Mouse (Mus musculus): Measurements from ENCODE around the gene Sat2. TPM values are rescaled to one million over a fixed set of nuclear protein-coding genes. Genes with fewer than 3 reads are reported as not detected.

The Sat2 gene
- polyA plus RNA-seq, 1 experiment from 2014 or later = 18.3 TPM

DNA sequence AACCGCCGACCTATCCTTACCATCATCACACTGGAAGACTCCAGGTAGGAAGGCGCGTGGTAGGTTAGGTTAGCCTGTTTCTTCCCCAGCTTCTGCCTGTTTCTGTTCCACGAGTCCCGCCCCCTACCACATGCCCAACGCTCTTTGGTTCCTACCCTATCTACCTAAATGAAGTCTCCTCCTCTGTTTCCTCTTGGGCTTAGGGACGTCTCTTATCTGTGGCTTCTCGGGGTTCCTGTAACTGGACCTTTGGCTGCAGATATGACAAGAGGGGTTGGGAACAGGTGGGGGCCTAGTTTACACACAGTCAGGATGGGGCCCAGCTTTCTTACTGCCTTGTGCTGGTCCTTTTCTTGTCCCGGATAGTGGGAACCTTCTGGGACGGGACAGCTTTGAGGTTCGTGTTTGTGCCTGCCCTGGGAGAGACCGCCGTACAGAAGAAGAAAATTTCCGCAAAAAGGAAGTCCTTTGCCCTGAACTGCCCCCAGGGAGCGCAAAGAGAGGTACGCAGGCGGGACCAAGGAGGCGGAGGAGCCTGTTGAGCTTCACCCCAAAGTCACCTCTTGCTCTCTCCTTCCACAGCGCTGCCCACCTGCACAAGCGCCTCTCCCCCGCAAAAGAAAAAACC lies 32.5 kb upstream of the Sat2 start:
- no peak overlapping the region for H3K4me3 ChIP-seq (ENCODE audit: low read depth, low read length)
- DNase-seq (no peak), ATAC-seq (ENCODE audit: insufficient read depth) (no peak)
- 87% methylated on average over 22 of the region's 22 CpGs for WGBS
- H3K27ac ChIP-seq (ENCODE audit: low read depth) = no peak overlapping the region
- peaks cover 79% of the 10 kb centered on the region for H3K36me3 ChIP-seq (ENCODE audit: insufficient read depth)
- no peaks in the 10 kb centered on the region for H3K9me3 ChIP-seq (ENCODE audit: low read depth, low read length)
- H3K4me1 ChIP-seq (ENCODE audit: insufficient read depth) = no peaks in the 10 kb centered on the region
- H3K4me2 ChIP-seq = no peak overlapping the region
- no peaks in the 10 kb centered on the region for H3K27me3 ChIP-seq (ENCODE audit: insufficient read depth, low read length)
- no peak overlapping the region for H3K9ac ChIP-seq
- TF ChIP-seq CTCF (IDR thresholded peaks at IDR 0.05; ENCODE audit: low read depth) = no peak

DNA sequence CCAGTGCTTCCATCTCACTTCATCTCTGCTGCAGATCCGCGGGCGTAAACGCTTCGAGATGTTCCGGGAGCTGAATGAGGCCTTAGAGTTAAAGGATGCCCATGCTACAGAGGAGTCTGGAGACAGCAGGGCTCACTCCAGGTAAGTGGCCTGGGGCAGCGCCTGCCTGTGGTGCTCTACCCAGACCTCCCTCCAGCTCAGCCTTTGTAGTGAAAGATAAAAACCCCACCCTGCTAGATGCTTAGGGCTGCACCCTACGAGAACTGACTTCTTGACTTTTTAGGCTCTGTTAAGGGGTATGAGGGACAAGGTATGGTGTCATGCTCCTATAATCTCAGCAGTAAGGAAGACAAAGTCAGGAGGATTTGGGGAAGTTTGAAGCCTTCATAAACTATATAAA lies 31.2 kb upstream of the Sat2 start:
- Histone ChIP-seq H3K4me3 (ENCODE audit: low read depth, low read length) (no peak overlapping the region), H3K36me3 (ENCODE audit: insufficient read depth) (peaks cover 75% of the 10 kb centered on the region), H3K27me3 (ENCODE audit: insufficient read depth, low read length) (no peaks in the 10 kb centered on the region), H3K27ac (ENCODE audit: low read depth) (no peak overlapping the region), H3K4me2 (no peak overlapping the region), H3K9me3 (ENCODE audit: low read depth, low read length) (no peaks in the 10 kb centered on the region), H3K9ac (no peak overlapping the region), H3K4me1 (ENCODE audit: insufficient read depth) (no peaks in the 10 kb centered on the region)
- DNase-seq (no peak), ATAC-seq (ENCODE audit: insufficient read depth) (no peak)
- WGBS = 89% methylated on average over 8 of the region's 8 CpGs
- TF ChIP-seq CTCF (IDR thresholded peaks at IDR 0.05; ENCODE audit: low read depth) = no peak

DNA sequence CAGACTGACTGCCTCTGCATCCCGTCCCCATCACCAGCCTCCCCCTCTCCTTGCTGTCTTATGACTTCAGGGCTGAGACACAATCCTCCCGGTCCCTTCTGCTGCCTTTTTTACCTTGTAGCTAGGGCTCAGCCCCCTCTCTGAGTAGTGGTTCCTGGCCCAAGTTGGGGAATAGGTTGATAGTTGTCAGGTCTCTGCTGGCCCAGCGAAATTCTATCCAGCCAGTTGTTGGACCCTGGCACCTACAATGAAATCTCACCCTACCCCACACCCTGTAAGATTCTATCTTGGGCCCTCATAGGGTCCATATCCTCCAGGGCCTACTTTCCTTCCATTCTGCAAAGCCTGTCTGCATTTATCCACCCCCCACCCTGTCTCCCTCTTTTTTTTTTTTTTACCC lies 30.4 kb upstream of the Sat2 start:
- 75% methylated on average over 3 of the region's 3 CpGs for WGBS
- TF ChIP-seq CTCF (IDR thresholded peaks at IDR 0.05; ENCODE audit: low read depth) = no peak
- peaks cover 75% of the 10 kb centered on the region for H3K36me3 ChIP-seq (ENCODE audit: insufficient read depth)
- no peaks in the 10 kb centered on the region for H3K4me1 ChIP-seq (ENCODE audit: insufficient read depth)
- no peak overlapping the region for H3K27ac ChIP-seq (ENCODE audit: low read depth)
- DNase-seq (no peak), ATAC-seq (ENCODE audit: insufficient read depth) (no peak)
- H3K9ac ChIP-seq = no peak overlapping the region
- H3K9me3 ChIP-seq (ENCODE audit: low read depth, low read length) = no peaks in the 10 kb centered on the region
- H3K27me3 ChIP-seq (ENCODE audit: insufficient read depth, low read length) = no peaks in the 10 kb centered on the region
- H3K4me2 ChIP-seq = no peak overlapping the region
- H3K4me3 ChIP-seq (ENCODE audit: low read depth, low read length) = no peak overlapping the region

DNA sequence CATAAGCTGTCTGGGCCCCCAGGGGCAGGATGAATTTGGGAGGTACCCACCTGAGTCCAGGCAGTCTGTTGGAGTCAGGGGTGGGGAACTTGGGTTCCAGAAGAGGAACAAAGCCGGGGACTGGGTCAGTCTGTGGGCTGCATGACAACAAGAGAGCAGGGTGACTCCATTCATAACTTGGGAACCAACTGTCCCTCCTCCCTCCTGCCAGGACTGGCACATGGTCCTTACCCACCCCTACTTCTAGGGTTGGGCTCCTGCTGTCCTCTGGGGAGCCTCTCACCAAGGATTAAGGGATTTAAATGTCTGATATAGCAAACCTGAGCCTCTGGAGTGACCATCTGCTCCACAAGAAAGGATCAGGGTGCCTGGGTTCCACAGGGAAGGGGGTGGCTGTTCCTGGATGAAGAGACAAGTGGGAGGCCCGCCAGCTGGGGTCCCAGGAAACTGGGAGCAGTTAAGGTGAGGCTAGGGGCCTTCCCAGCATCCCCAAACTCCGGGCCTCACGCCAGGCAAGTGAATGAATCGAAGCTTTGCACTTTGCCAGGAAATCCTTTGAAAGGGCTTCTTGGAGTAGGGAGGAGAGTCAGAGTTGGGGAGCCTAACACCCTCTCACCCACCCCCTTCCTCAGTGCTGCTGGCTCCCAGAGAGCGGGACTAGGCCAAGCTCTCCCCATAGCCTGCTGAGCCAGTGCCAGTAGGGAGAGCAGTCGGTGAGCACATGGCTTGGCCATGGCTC lies 29.8 kb upstream of the Sat2 start:
- H3K27me3 ChIP-seq (ENCODE audit: insufficient read depth, low read length) = no peaks in the 10 kb centered on the region
- peaks cover 71% of the 10 kb centered on the region for H3K36me3 ChIP-seq (ENCODE audit: insufficient read depth)
- WGBS = 77% methylated on average over 7 of the region's 7 CpGs
- ATAC-seq (ENCODE audit: insufficient read depth) (no peak), DNase-seq (no peak)
- TF ChIP-seq CTCF (IDR thresholded peaks at IDR 0.05; ENCODE audit: low read depth) = no peak
- no peaks in the 10 kb centered on the region for H3K9me3 ChIP-seq (ENCODE audit: low read depth, low read length)
- no peak overlapping the region for H3K9ac ChIP-seq
- no peaks in the 10 kb centered on the region for H3K4me1 ChIP-seq (ENCODE audit: insufficient read depth)
- H3K4me3 ChIP-seq (ENCODE audit: low read depth, low read length) = no peak overlapping the region
- no peak overlapping the region for H3K27ac ChIP-seq (ENCODE audit: low read depth)
- H3K4me2 ChIP-seq = no peak overlapping the region

DNA sequence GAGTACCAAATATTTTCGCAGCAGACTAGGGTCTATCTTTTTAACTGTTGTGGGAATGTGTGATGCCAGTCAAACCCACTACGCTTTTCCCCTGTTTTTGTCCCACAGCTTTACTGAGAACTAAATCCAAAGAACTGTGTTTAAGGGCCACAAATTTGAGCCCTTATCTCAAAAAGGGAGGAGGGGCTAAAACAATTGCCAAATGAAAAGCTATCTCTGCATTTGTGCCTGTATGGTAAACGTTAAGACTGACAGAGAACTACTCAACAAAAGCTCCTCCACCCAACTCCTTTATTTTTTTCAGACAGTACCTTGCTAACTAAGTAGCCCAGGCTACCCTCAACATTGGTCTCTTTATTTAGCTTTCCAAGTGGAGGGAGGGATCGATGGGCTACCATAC lies 29.0 kb upstream of the Sat2 start:
- H3K9me3 ChIP-seq (ENCODE audit: low read depth, low read length) = no peaks in the 10 kb centered on the region
- no peak overlapping the region for H3K27ac ChIP-seq (ENCODE audit: low read depth)
- no peak overlapping the region for H3K4me3 ChIP-seq (ENCODE audit: low read depth, low read length)
- H3K27me3 ChIP-seq (ENCODE audit: insufficient read depth, low read length) = no peaks in the 10 kb centered on the region
- peaks cover 64% of the 10 kb centered on the region for H3K36me3 ChIP-seq (ENCODE audit: insufficient read depth)
- ATAC-seq (ENCODE audit: insufficient read depth) (no peak), DNase-seq (no peak)
- no peak for TF ChIP-seq CTCF (IDR thresholded peaks at IDR 0.05; ENCODE audit: low read depth)
- H3K4me2 ChIP-seq = no peak overlapping the region
- no peaks in the 10 kb centered on the region for H3K4me1 ChIP-seq (ENCODE audit: insufficient read depth)
- H3K9ac ChIP-seq = no peak overlapping the region
- WGBS = 80% methylated on average over 4 of the region's 4 CpGs

DNA sequence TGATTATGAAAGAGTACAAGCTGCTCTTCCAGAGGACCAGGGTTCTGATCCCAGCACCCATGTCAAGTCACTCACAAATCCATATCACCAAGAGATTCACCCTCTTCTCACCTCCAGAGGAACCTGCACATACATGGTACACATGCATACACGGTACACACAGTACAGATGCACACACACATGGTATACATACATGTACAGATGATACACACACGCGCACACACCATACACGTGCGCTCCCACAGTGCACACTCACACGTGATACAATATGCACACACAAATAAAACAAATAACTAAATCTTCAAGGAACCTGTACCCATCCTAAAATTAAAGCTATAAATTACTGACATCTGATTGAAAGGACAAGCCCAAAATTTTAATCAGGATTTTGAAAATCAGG lies 27.0 kb upstream of the Sat2 start:
- no peak for ATAC-seq (ENCODE audit: insufficient read depth)
- DNase-seq = no peak
- H3K4me2 ChIP-seq = no peak overlapping the region
- H3K9me3 ChIP-seq (ENCODE audit: low read depth, low read length) = no peaks in the 10 kb centered on the region
- 95% methylated on average over 6 of the region's 6 CpGs for WGBS
- peaks cover 6% of the 10 kb centered on the region for H3K4me1 ChIP-seq (ENCODE audit: insufficient read depth)
- H3K27ac ChIP-seq (ENCODE audit: low read depth) = no peak overlapping the region
- no peaks in the 10 kb centered on the region for H3K27me3 ChIP-seq (ENCODE audit: insufficient read depth, low read length)
- peaks cover 43% of the 10 kb centered on the region for H3K36me3 ChIP-seq (ENCODE audit: insufficient read depth)
- no peak overlapping the region for H3K4me3 ChIP-seq (ENCODE audit: low read depth, low read length)
- TF ChIP-seq CTCF (IDR thresholded peaks at IDR 0.05; ENCODE audit: low read depth) = no peak
- no peak overlapping the region for H3K9ac ChIP-seq

DNA sequence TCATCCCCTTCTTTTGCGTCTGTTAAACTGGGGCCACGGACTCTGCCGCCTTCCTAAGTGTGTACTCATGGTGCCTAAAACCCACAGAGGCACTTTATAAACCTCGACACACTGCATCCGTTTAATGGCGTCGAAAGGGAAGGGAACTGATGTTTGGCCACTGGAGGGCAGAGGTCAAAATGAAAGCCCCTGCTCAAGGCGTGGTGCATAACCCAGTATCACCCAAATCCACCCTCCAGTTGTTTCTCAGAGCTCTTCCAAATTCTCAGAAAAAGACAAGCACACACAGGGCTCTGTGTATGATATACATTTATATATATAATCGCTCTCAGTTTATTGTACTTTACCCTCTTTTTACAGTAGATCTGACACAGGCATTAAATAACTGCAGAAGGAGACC lies 22.4 kb upstream of the Sat2 start:
- no peak for DNase-seq
- peak overlapping the region; percentile 86; the same call in 1 of the 2 replicates for H3K27ac ChIP-seq (ENCODE audit: low read depth)
- 0 out of 2 replicates have a peak overlapping the region, but pooled peaks have one; percentile 3 for H3K9ac ChIP-seq

More for the DNA sequence above, 22.4 kb upstream of the Sat2 start:
- Histone ChIP-seq H3K36me3 (ENCODE audit: insufficient read depth) (peaks cover 3% of the 10 kb centered on the region; the same call in 1 of the 2 replicates), H3K4me3 (ENCODE audit: low read depth, low read length) (no peak overlapping the region), H3K9me3 (ENCODE audit: low read depth, low read length) (no peaks in the 10 kb centered on the region), H3K27me3 (ENCODE audit: insufficient read depth, low read length) (peaks cover 5% of the 10 kb centered on the region; the same call in 1 of the 2 replicates), H3K4me1 (ENCODE audit: insufficient read depth) (peaks cover 27% of the 10 kb centered on the region), H3K4me2 (peak overlapping the region; percentile 45)
- peak; percentile 23; the same call in 1 of the 2 replicates for TF ChIP-seq CTCF (IDR thresholded peaks at IDR 0.05; ENCODE audit: low read depth)
- ATAC-seq (ENCODE audit: insufficient read depth) = no peak
- WGBS = 15% methylated on average over 9 of the region's 9 CpGs
